Mouse (Mus musculus) thymus, adult 2 months (tissue): ENCODE data around the gene Psmb3. TPM values are rescaled to one million over a fixed set of nuclear protein-coding genes. Genes with fewer than 3 reads are reported as not detected.
A peak's percentile ranks its signal among the peaks of the same experiment; 100 is the strongest.
"Not testable (repeated sequence)": the region's sequence is repeated elsewhere in the genome, so short reads cannot be mapped to it uniquely, and the experiment has no call there.

Experiments used
- DNase-seq: peaks from one replicate; pipeline ENCODE4 v3.0.0; 2021
- H3K27ac ChIP-seq: fragments of 200-500 bp; 2 replicates; pipeline ENCODE4 v1.5.1; 2012; ENCODE audit warnings: low read length, control low read depth; ENCODE audit not compliant: control insufficient read depth, insufficient read depth
- H3K27me3 ChIP-seq: fragments of 200-500 bp; 2 replicates; pipeline ENCODE4 v1.6.1; 2012; ENCODE audit warnings: mild to moderate bottlenecking, low read length, moderate library complexity, mixed read lengths; ENCODE audit not compliant: control insufficient read depth, insufficient read depth
- H3K36me3 ChIP-seq: fragments of 200-500 bp; 2 replicates; pipeline ENCODE4 v1.6.1; 2012; ENCODE audit warnings: mild to moderate bottlenecking, low read length, moderate library complexity; ENCODE audit not compliant: control insufficient read depth, insufficient read depth
- H3K4me1 ChIP-seq: fragments of 200-500 bp; replicated peaks from 2 replicates; pipeline ENCODE4 v1.6.1; 2012; ENCODE audit warnings: low read length; ENCODE audit not compliant: control insufficient read depth, insufficient read depth
- H3K4me3 ChIP-seq: fragments of 200-500 bp; 2 replicates; pipeline ENCODE4 v1.5.1; 2012; ENCODE audit warnings: mild to moderate bottlenecking, low read length, control low read depth, moderate library complexity; ENCODE audit not compliant: control insufficient read depth, insufficient read depth
- CTCF ChIP-seq: fragments of 200-500 bp; IDR thresholded peaks from 2 replicates; pipeline ENCODE4 v1.5.1; 2012; ENCODE audit warnings: mild to moderate bottlenecking, control low read depth, low read length, moderate library complexity, borderline replicate concordance; ENCODE audit not compliant: control insufficient read depth, poor library complexity, insufficient read depth; ENCODE audit errors: extremely low read depth
- POLR2A ChIP-seq: fragments of 200-500 bp; IDR thresholded peaks from 2 replicates; pipeline ENCODE4 v1.6.1; 2012; ENCODE audit warnings: mild to moderate bottlenecking, low read length, control low read depth, moderate library complexity; ENCODE audit not compliant: control insufficient read depth, poor library complexity, insufficient read depth; ENCODE audit errors: extremely low read depth
- WGBS: fragments of 180-500 bp; shearing (Covaris S2); methylation state at CpG from one replicate; pipeline ENCODE4 v1.1.7; 2018; 5-methylcytosine and 5-hydroxymethylcytosine counted together
- polyA plus RNA-seq: library from polyadenylated mRNA; depleted of rRNA; stranded (reverse); fragments of >200 nt; gene quantifications from 2 replicates; pipeline ENCODE4 v1.2.3, GENCODE M21; 2012

The Psmb3 gene
- polyA plus RNA-seq, 1 experiment = 477 TPM

GRCm38 (mm10) chr11:97728311-97728710 is 25.1 kb downstream of the Psmb3 start:
- peaks cover 25% of the 10 kb centered on the region for H3K36me3 ChIP-seq
- TF ChIP-seq CTCF (0 out of 2 replicates have a peak, but pooled peaks have one; percentile 19), POLR2A (no peak)
- H3K4me3 ChIP-seq = no peak overlapping the region
- peak overlapping the region; percentile 25; the same call in 1 of the 2 replicates for H3K27ac ChIP-seq
- no peaks in the 10 kb centered on the region for H3K27me3 ChIP-seq
- peak; percentile 48 for DNase-seq
- whole genome bisulfite sequencing = 5% methylated on average over 7 of the region's 7 CpGs
- peaks cover 21% of the 10 kb centered on the region for H3K4me1 ChIP-seq

GRCm38 (mm10) chr11:97728730-97729129 is 25.5 kb downstream of the Psmb3 start:
- Histone ChIP-seq H3K4me3 (no peak overlapping the region), H3K4me1 (peaks cover 21% of the 10 kb centered on the region), H3K36me3 (peaks cover 24% of the 10 kb centered on the region), H3K27me3 (no peaks in the 10 kb centered on the region), H3K27ac (peak overlapping the region; percentile 25; the same call in 1 of the 2 replicates)
- 21% methylated on average over 7 of the region's 7 CpGs for WGBS
- DNase-seq = no peak
- no peak for TF ChIP-seq CTCF

- no peak for DNase-seq
- TF ChIP-seq POLR2A = no peak
- TF ChIP-seq CTCF = no peak
- peaks cover 11% of the 10 kb centered on the region for H3K4me1 ChIP-seq
- no peak overlapping the region for H3K27ac ChIP-seq
- 83% methylated on average over 10 of the region's 10 CpGs for WGBS
- no peaks in the 10 kb centered on the region for H3K27me3 ChIP-seq
- no peaks in the 10 kb centered on the region for H3K36me3 ChIP-seq
- no peak overlapping the region for H3K4me3 ChIP-seq
Observed at GRCm38 (mm10) chr11:97733689-97734088, 30.5 kb downstream of the Psmb3 start.

- not testable (repeated sequence) for DNase-seq, H3K4me1 ChIP-seq, H3K27me3 ChIP-seq, H3K4me3 ChIP-seq, H3K27ac ChIP-seq, H3K36me3 ChIP-seq
- 91% methylated on average over 5 of the region's 5 CpGs for WGBS
Observed at GRCm38 (mm10) chr11:97734810-97735209, 31.6 kb downstream of the Psmb3 start.

- Histone ChIP-seq H3K36me3 (no peaks in the 10 kb centered on the region), H3K27ac (no peak overlapping the region), H3K4me3 (no peak overlapping the region), H3K4me1 (peaks cover 6% of the 10 kb centered on the region), H3K27me3 (no peaks in the 10 kb centered on the region)
- no peak for DNase-seq
- TF ChIP-seq POLR2A (no peak), CTCF (no peak)
- WGBS = 94% methylated on average over 5 of the region's 5 CpGs
Observed at GRCm38 (mm10) chr11:97736645-97737044, 33.4 kb downstream of the Psmb3 start.

- Histone ChIP-seq H3K4me3 (no peak overlapping the region), H3K4me1 (peaks cover 11% of the 10 kb centered on the region), H3K27ac (no peak overlapping the region), H3K36me3 (no peaks in the 10 kb centered on the region), H3K27me3 (no peaks in the 10 kb centered on the region)
- TF ChIP-seq POLR2A (no peak), CTCF (no peak)
- no peak for DNase-seq
- 91% methylated on average over 4 of the region's 4 CpGs for WGBS
Observed at GRCm38 (mm10) chr11:97737600-97737999, 34.4 kb downstream of the Psmb3 start.

- Histone ChIP-seq H3K4me3 (no peak overlapping the region), H3K4me1 (peaks cover 20% of the 10 kb centered on the region), H3K27ac (no peak overlapping the region), H3K27me3 (no peaks in the 10 kb centered on the region), H3K36me3 (no peaks in the 10 kb centered on the region)
- 82% methylated on average over 6 of the region's 6 CpGs for WGBS
- no peak for DNase-seq
- TF ChIP-seq CTCF = no peak
- no peak for TF ChIP-seq POLR2A
Observed at GRCm38 (mm10) chr11:97738703-97739102, 35.5 kb downstream of the Psmb3 start.

- 96% methylated on average over 3 of the region's 3 CpGs for WGBS
- TF ChIP-seq POLR2A = no peak
- TF ChIP-seq CTCF = no peak
- H3K36me3 ChIP-seq = no peaks in the 10 kb centered on the region
Observed at GRCm38 (mm10) chr11:97739155-97739554, 36.0 kb downstream of the Psmb3 start.

More at GRCm38 (mm10) chr11:97739155-97739554, 36.0 kb downstream of the Psmb3 start:
- Histone ChIP-seq H3K27me3 (no peaks in the 10 kb centered on the region), H3K27ac (no peak overlapping the region), H3K4me3 (no peak overlapping the region), H3K4me1 (peaks cover 20% of the 10 kb centered on the region)
- no peak for DNase-seq
